Mouse (Mus musculus) lung, embryonic 14.5 days (tissue): ENCODE data around the gene Wdr1. TPM values are rescaled to one million over a fixed set of nuclear protein-coding genes. Genes with fewer than 3 reads are reported as not detected.

Source experiments
- ATAC-seq: fragments of 200-750 bp; cut with Nextera tagmentation; 2 replicates; pipeline ENCODE4 v1.8.0; 2017; ENCODE audit warnings: mild to moderate bottlenecking, moderate TSS enrichment, moderate library complexity; ENCODE audit not compliant: insufficient read depth
- DNase-seq: peaks from one replicate; pipeline ENCODE4 v3.0.0-alpha.2; 2015
- H3K27ac ChIP-seq: fragments of 300-500 bp; sonication (generic); 2 replicates; pipeline ENCODE4 v1.5.1; 2014; ENCODE audit warnings: low read depth, mild to moderate bottlenecking, moderate library complexity
- H3K27me3 ChIP-seq: fragments of 300-500 bp; sonication (generic); 2 replicates; pipeline ENCODE4 v1.6.1; 2014; ENCODE audit warnings: low read length, control low read depth; ENCODE audit not compliant: insufficient read depth
- H3K36me3 ChIP-seq: fragments of 300-500 bp; sonication (generic); 2 replicates; pipeline ENCODE4 v1.6.1; 2014; ENCODE audit warnings: control low read depth; ENCODE audit not compliant: insufficient read depth
- H3K4me1 ChIP-seq: fragments of 300-500 bp; sonication (generic); 2 replicates; pipeline ENCODE4 v1.6.1; 2014; ENCODE audit warnings: antibody characterized with exemption, control low read depth; ENCODE audit not compliant: insufficient read depth
- H3K4me2 ChIP-seq: fragments of 300-500 bp; sonication (generic); 2 replicates; pipeline ENCODE4 v1.6.1; 2014; ENCODE audit warnings: mild to moderate bottlenecking
- H3K4me3 ChIP-seq: fragments of 300-500 bp; sonication (generic); 2 replicates; pipeline ENCODE4 v1.5.1; 2014; ENCODE audit warnings: low read depth, low read length
- H3K9ac ChIP-seq: fragments of 300-500 bp; sonication (generic); 2 replicates; pipeline ENCODE4 v1.6.1; 2014
- H3K9me3 ChIP-seq: fragments of 300-500 bp; sonication (generic); 2 replicates; pipeline ENCODE4 v1.6.1; 2016; ENCODE audit warnings: low read depth, low read length, control low read depth
- CTCF ChIP-seq: IDR thresholded peaks from 2 replicates; pipeline ENCODE4 v1.5.1; 2016; ENCODE audit warnings: antibody characterized with exemption, low read depth
- WGBS: fragments of 180-500 bp; shearing (Covaris S2); extraction: QIAGEN DNeasy Blood & Tissue Kit; methylation state at CpG from one replicate; pipeline ENCODE4 v1.1.7; 2014; 5-methylcytosine and 5-hydroxymethylcytosine counted together
- polyA plus RNA-seq: library from polyadenylated mRNA; unstranded; fragments of >200 nt; fragmentation: Nextera tagmentation; extraction: Ambion mirVana; gene quantifications from 2 replicates; pipeline ENCODE4 v1.2.1, GENCODE M21; 2014

Wdr1 gene
- polyA plus RNA-seq, 1 experiment from 2014 or later: 226 TPM

DNA sequence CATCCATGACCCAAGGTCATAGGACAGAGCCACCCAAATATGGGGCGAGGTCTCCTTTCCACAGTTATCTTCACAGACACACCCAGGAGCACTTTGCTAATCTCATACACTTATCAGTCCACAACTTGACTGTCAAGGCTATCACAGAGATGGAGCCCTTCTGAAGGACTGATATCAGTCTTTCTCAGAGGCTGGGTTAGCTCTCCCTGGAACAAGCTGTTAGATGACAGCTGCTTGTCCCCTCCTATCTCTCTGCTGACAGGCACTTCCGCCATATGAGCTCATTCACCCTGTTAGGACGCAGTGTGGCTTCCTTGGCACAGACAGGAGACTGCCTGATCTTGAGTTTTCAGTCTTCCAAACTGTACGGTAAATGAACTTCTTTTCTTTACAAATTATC, 53.5 kb downstream of the Wdr1 start:
- DNase-seq: no peak
- Histone ChIP-seq H3K4me1 (no peaks in the 10 kb centered on the region), H3K4me2 (no peak overlapping the region), H3K9ac (no peak overlapping the region), H3K9me3 (no peaks in the 10 kb centered on the region), H3K36me3 (no peaks in the 10 kb centered on the region), H3K27me3 (no peaks in the 10 kb centered on the region), H3K27ac (no peak overlapping the region), H3K4me3 (no peak overlapping the region)
- TF ChIP-seq CTCF: no peak
- ATAC-seq: 0 out of 2 replicates have a peak, but pooled peaks have one; percentile 24
- WGBS: 60% methylated on average over 4 of the region's 4 CpGs

GRCm38 (mm10) chr5:38505435-38505765, 57.6 kb downstream of the Wdr1 start:
- Histone ChIP-seq H3K9ac (no peak overlapping the region), H3K9me3 (no peaks in the 10 kb centered on the region), H3K4me1 (no peaks in the 10 kb centered on the region), H3K4me3 (no peak overlapping the region), H3K4me2 (no peak overlapping the region), H3K27ac (no peak overlapping the region), H3K27me3 (no peaks in the 10 kb centered on the region), H3K36me3 (no peaks in the 10 kb centered on the region)
- WGBS: 62% methylated on average over 3 of the region's 3 CpGs
- peak; percentile 11 for DNase-seq
- ATAC-seq: no peak
- TF ChIP-seq CTCF: no peak

DNA sequence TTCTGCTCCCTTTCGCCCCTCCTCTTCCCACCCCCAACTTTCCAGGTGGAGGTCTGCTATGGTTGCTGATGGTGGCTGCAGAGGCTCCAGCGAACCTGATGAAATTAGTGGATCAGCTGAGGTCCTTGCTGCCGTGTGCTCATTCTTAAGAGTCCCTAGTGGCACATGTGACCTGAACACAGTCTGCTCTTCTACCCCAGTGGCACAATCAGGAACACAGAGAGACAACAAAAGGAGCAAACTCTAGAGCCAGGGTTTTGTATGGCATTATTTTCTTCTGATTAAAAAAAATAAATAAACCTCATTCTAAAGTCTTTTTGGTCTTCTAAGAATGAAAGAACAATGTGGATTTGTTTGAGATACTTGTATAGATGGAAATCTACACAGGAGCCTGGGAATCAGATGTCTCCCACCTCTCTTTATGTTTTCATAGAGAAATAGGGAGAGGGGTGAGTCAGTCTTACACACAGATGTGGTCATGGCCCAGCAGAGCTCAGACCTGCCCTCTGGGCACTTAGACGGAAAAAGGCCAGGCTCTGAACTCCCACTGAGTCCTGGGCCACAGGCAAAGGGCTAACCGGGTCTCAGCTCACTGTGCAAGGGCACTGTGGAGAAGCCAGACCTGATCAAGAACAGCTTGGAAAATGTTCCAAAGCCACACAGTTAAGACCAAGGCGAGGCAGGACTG, 58.1 kb downstream of the Wdr1 start:
- Histone ChIP-seq H3K4me3 (no peak overlapping the region), H3K27me3 (no peaks in the 10 kb centered on the region), H3K36me3 (no peaks in the 10 kb centered on the region), H3K9ac (no peak overlapping the region), H3K9me3 (no peaks in the 10 kb centered on the region), H3K4me2 (no peak overlapping the region), H3K27ac (no peak overlapping the region), H3K4me1 (no peaks in the 10 kb centered on the region)
- no peak for TF ChIP-seq CTCF
- ATAC-seq (no peak), DNase-seq (no peak)
- 61% methylated on average over 6 of the region's 6 CpGs for WGBS

DNA sequence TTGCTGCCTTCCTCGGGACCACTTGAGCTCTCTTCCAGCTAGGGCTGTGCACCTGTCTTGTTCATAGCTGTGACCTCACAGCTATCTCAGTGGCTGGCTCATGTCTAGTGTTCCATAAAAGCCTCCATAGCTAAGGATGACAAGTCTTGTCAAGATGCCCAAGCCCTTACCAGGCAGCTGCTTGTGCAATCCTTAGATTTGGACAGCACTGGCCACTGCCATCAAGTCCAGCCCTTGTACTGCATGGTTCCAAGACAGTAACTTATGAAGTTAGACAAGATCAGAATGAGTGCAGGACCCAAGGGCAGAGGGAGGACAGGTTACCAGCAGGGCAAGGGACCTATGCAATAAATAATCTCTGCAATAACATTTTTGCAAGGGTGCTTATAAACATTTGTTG, 58.9 kb downstream of the Wdr1 start:
- no peak overlapping the region for H3K4me2 ChIP-seq
- no peaks in the 10 kb centered on the region for H3K9me3 ChIP-seq
- TF ChIP-seq CTCF: no peak
- no peak for ATAC-seq
- no peaks in the 10 kb centered on the region for H3K4me1 ChIP-seq
- no peak overlapping the region for H3K4me3 ChIP-seq
- no peaks in the 10 kb centered on the region for H3K36me3 ChIP-seq
- no peak overlapping the region for H3K9ac ChIP-seq
- 76% methylated on average over 1 of the region's 1 CpGs for WGBS
- no peak overlapping the region for H3K27ac ChIP-seq
- no peaks in the 10 kb centered on the region for H3K27me3 ChIP-seq
- DNase-seq: no peak

GRCm38 (mm10) chr5:38502992-38503391, 60.0 kb downstream of the Wdr1 start, which contains the start of gene Slc2a9:
Gene Slc2a9 (minus strand): TSS chr5:38503143.
- no peak within 1 kb of the TSS for H3K4me3 ChIP-seq
- no peaks in the 10 kb centered on the region for H3K36me3 ChIP-seq
- H3K9ac ChIP-seq: no peak within 1 kb of the TSS
- H3K4me1 ChIP-seq: no peaks in the 10 kb centered on the region
- no peak for TF ChIP-seq CTCF
- WGBS: 65% methylated on average over 4 of the region's 4 CpGs
- ATAC-seq (no peak), DNase-seq (no peak)
- H3K27ac ChIP-seq: no peak within 1 kb of the TSS
- no peaks in the 10 kb centered on the region for H3K9me3 ChIP-seq
- H3K4me2 ChIP-seq: no peak within 1 kb of the TSS
- H3K27me3 ChIP-seq: no peaks in the 10 kb centered on the region

DNA sequence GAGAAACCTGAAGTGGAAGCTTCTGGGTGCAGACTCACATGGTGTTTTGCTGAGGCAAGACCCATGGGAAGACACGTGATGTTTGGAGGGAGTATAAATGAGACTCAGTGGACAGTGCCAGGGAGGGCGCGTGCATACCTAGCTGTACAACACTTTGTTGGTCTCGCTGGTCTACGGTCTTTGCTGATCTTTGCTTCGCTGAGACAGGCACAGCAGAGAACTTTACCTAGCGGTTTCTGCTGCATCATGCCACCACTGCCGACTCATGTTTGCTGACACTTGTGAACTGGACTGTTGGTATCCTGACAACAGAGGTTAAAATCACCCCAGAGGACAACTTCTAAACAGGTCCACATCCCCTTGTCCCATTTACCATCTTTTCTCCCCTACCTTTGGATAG, 63.0 kb downstream of the Wdr1 start:
- Histone ChIP-seq H3K36me3 (no peaks in the 10 kb centered on the region), H3K27me3 (no peaks in the 10 kb centered on the region), H3K27ac (no peak overlapping the region), H3K4me1 (no peaks in the 10 kb centered on the region), H3K4me3 (no peak overlapping the region), H3K9ac (no peak overlapping the region), H3K9me3 (no peaks in the 10 kb centered on the region), H3K4me2 (no peak overlapping the region)
- TF ChIP-seq CTCF: no peak
- no peak for DNase-seq
- no peak for ATAC-seq
- 84% methylated on average over 8 of the region's 8 CpGs for WGBS

GRCm38 (mm10) chr5:38499316-38499811, 63.7 kb downstream of the Wdr1 start:
- no peak for DNase-seq
- no peak for ATAC-seq
- Histone ChIP-seq H3K36me3 (no peaks in the 10 kb centered on the region), H3K4me2 (no peak overlapping the region), H3K9ac (no peak overlapping the region), H3K4me1 (no peaks in the 10 kb centered on the region), H3K27ac (no peak overlapping the region), H3K27me3 (no peaks in the 10 kb centered on the region), H3K4me3 (no peak overlapping the region), H3K9me3 (no peaks in the 10 kb centered on the region)
- TF ChIP-seq CTCF: no peak
- 80% methylated on average over 7 of the region's 7 CpGs for WGBS
